Mouse (Mus musculus): ENCODE results near the gene Zcchc12. TPM values are rescaled to one million over a fixed set of nuclear protein-coding genes. Genes with fewer than 3 reads are reported as not detected.

Zcchc12 gene
- polyA plus RNA-seq, 1 experiment from 2014 or later = 548 TPM

Other genes starting within 250 kb of the Zcchc12 start
- 7.2 and 8.4 TPM in 2 replicates for gene Il13ra1, start 83.8 kb upstream of the Zcchc12 start, polyA plus RNA-seq (2015; fragmentation: Nextera tagmentation; extraction: Ambion mirVana)
- gene Lonrf3, start 132.4 kb downstream of the Zcchc12 start, polyA plus RNA-seq (2015; fragmentation: Nextera tagmentation; extraction: Ambion mirVana) = 0.34 and 0.41 TPM in 2 replicates
- not detected in 2 replicates for gene Gm6268, start 205.4 kb downstream of the Zcchc12 start, polyA plus RNA-seq (2015; fragmentation: Nextera tagmentation; extraction: Ambion mirVana)